Mouse (Mus musculus): ENCODE data around the gene Tigd3.

The Tigd3 gene

GRCm38 (mm10) chr19:5894002-5894678 lies at the start of gene Tigd3:
TSS of gene Tigd3 (minus strand) at chr19:5894149.
- DNase-seq = peak; percentile 95 to 98

GRCm38 (mm10) chr19:5943404-5943803 lies 49.5 kb upstream of the Tigd3 start:
- no peak for DNase-seq

GRCm38 (mm10) chr19:5942581-5942980 lies 48.6 kb upstream of the Tigd3 start:
- no peak for DNase-seq

- peak; percentile 57 to 62 for DNase-seq
Observed at GRCm38 (mm10) chr19:5940656-5941055, 46.7 kb upstream of the Tigd3 start.

GRCm38 (mm10) chr19:5940173-5940572 lies 46.2 kb upstream of the Tigd3 start:
- peak; percentile 91 to 94 for DNase-seq

- DNase-seq = peak in 1 of 2 experiments; percentile 48
Observed at GRCm38 (mm10) chr19:5939715-5940114, 45.8 kb upstream of the Tigd3 start.

- DNase-seq = no peak
Observed at GRCm38 (mm10) chr19:5938516-5938915, 44.6 kb upstream of the Tigd3 start.

GRCm38 (mm10) chr19:5937836-5938406 lies 44.0 kb upstream of the Tigd3 start:
- peak in 1 of 2 experiments; percentile 39 for DNase-seq

GRCm38 (mm10) chr19:5937095-5937835 lies 43.3 kb upstream of the Tigd3 start:
- peak in 1 of 2 experiments; percentile 40 for DNase-seq

GRCm38 (mm10) chr19:5935691-5936090 lies 41.7 kb upstream of the Tigd3 start:
- no peak for DNase-seq

GRCm38 (mm10) chr19:5935266-5935665 lies 41.3 kb upstream of the Tigd3 start:
- DNase-seq = no peak

- DNase-seq = no peak
Observed at GRCm38 (mm10) chr19:5929634-5930596, 36.0 kb upstream of the Tigd3 start.

GRCm38 (mm10) chr19:5928546-5928945 lies 34.6 kb upstream of the Tigd3 start:
- DNase-seq = no peak

GRCm38 (mm10) chr19:5928104-5928503 lies 34.2 kb upstream of the Tigd3 start:
- DNase-seq = no peak

- no peak for DNase-seq
Observed at GRCm38 (mm10) chr19:5927532-5927931, 33.6 kb upstream of the Tigd3 start.

GRCm38 (mm10) chr19:5927026-5927425 lies 33.1 kb upstream of the Tigd3 start:
- no peak for DNase-seq

GRCm38 (mm10) chr19:5925311-5925855 lies 31.4 kb upstream of the Tigd3 start:
- no peak for DNase-seq

GRCm38 (mm10) chr19:5924713-5925093 lies 30.8 kb upstream of the Tigd3 start, which contains the start of gene Cdc42ep2:
TSS of gene Cdc42ep2 (minus strand) at chr19:5924816.
- DNase-seq = peak; percentile 96 to 99

GRCm38 (mm10) chr19:5923990-5924712 lies 30.2 kb upstream of the Tigd3 start:
- peak; percentile 92 to 97 for DNase-seq

- DNase-seq = no peak
Observed at GRCm38 (mm10) chr19:5922963-5923362, 29.0 kb upstream of the Tigd3 start.

- no peak for DNase-seq
Observed at GRCm38 (mm10) chr19:5922119-5922942, 28.4 kb upstream of the Tigd3 start.

All from cerebellum, postnatal 25 days (tissue).